Mouse (Mus musculus) heart, adult 2 months (tissue): ENCODE data around the gene Ttll8.

ENCODE experiments used
- CTCF ChIP-seq: fragments of 200-600 bp; IDR thresholded peaks from 2 replicates; pipeline ENCODE4 v1.8.1; 2022; ENCODE audit warnings: antibody characterized with exemption, mild to moderate bottlenecking, moderate library complexity
- EP300 ChIP-seq: fragments of 200-500 bp; IDR thresholded peaks from 2 replicates; pipeline ENCODE4 v1.6.1; 2011; ENCODE audit warnings: low read depth, low read length, control low read depth; ENCODE audit not compliant: insufficient read depth

DNA sequence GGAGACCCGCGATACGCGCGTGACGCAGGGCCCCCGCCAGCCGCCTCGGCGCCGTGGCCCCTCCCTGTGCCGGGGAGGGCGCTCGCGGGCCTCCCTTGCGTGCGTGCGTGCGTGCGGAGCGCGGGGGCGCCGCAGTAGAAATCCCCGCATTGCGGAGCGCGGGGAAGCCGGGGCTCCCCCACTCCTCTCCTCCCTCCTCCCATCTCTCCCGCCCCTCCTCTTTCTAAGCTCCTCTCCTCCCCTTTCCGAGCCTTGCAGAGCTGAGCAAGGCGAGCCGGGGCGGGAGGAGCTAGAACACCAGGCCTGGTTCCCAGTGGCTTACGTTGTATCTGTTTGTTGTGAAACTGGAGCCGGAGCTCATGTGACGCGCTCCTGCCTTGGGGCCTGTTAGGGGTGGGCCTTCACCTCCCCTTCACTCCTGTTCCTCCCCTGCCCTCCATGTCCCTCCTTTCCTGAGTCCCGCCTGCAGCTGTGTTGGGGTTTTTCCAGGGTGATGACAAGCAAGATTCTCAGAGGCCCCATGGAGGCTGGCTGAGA is 90.5 kb downstream of the Ttll8 start:
- TF ChIP-seq EP300 (peak; percentile 93; the same call in 1 of the 2 replicates), CTCF (0 out of 2 replicates have a peak, but pooled peaks have one; percentile 8)
